Mouse (Mus musculus): ENCODE measurements around the gene Srd5a1. TPM values are rescaled to one million over a fixed set of nuclear protein-coding genes. Genes with fewer than 3 reads are reported as not detected.
"Not testable (repeated sequence)": the region's sequence is repeated elsewhere in the genome, so short reads cannot be mapped to it uniquely, and the experiment has no call there.

Gene Srd5a1
- polyA plus RNA-seq, 1 experiment from 2014 or later, result 6.8 TPM

- WGBS, result 83% methylated on average over 4 of the region's 4 CpGs
- ATAC-seq (replicated peaks; ENCODE audit: extremely low read depth, insufficient read depth, low FRiP score), result no peak
- Histone ChIP-seq H3K4me2 (ENCODE audit: low read depth, low read length) (no peak overlapping the region), H3K9ac (ENCODE audit: low read length) (no peak overlapping the region), H3K27me3 (ENCODE audit: control insufficient read depth, insufficient read depth, low read length) (no peaks in the 10 kb centered on the region), H3K27ac (ENCODE audit: low read length) (no peak overlapping the region), H3K9me3 (replicated peaks; ENCODE audit: control insufficient read depth, low read length) (no peaks in the 10 kb centered on the region), H3K4me1 (ENCODE audit: control insufficient read depth, insufficient read depth, low read length) (no peaks in the 10 kb centered on the region), H3K4me3 (ENCODE audit: low read length) (no peak overlapping the region), H3K36me3 (ENCODE audit: control insufficient read depth, insufficient read depth) (peaks cover 25% of the 10 kb centered on the region)
These were observed 29.3 kb upstream of the Srd5a1 start for GRCm38 (mm10) chr13:69640541-69640940.

GRCm38 (mm10) chr13:69640126-69640525 is 28.9 kb upstream of the Srd5a1 start:
- no peak for ATAC-seq (replicated peaks; ENCODE audit: extremely low read depth, insufficient read depth, low FRiP score)
- WGBS, result 91% methylated on average over 4 of the region's 4 CpGs
- H3K36me3 ChIP-seq (ENCODE audit: control insufficient read depth, insufficient read depth), result peaks cover 29% of the 10 kb centered on the region
- no peaks in the 10 kb centered on the region for H3K4me1 ChIP-seq (ENCODE audit: control insufficient read depth, insufficient read depth, low read length)
- H3K4me3 ChIP-seq (ENCODE audit: low read length), result no peak overlapping the region
- no peak overlapping the region for H3K4me2 ChIP-seq (ENCODE audit: low read depth, low read length)
- no peak overlapping the region for H3K9ac ChIP-seq (ENCODE audit: low read length)
- H3K27ac ChIP-seq (ENCODE audit: low read length), result no peak overlapping the region
- no peaks in the 10 kb centered on the region for H3K27me3 ChIP-seq (ENCODE audit: control insufficient read depth, insufficient read depth, low read length)
- H3K9me3 ChIP-seq (replicated peaks; ENCODE audit: control insufficient read depth, low read length), result no peaks in the 10 kb centered on the region

- H3K9me3 ChIP-seq (replicated peaks; ENCODE audit: control insufficient read depth, low read length), result no peaks in the 10 kb centered on the region
- H3K4me3 ChIP-seq (ENCODE audit: low read length), result no peak overlapping the region
- 90% methylated on average over 5 of the region's 5 CpGs for WGBS
- peaks cover 37% of the 10 kb centered on the region for H3K36me3 ChIP-seq (ENCODE audit: control insufficient read depth, insufficient read depth)
- no peaks in the 10 kb centered on the region for H3K27me3 ChIP-seq (ENCODE audit: control insufficient read depth, insufficient read depth, low read length)
- no peaks in the 10 kb centered on the region for H3K4me1 ChIP-seq (ENCODE audit: control insufficient read depth, insufficient read depth, low read length)
- no peak overlapping the region for H3K9ac ChIP-seq (ENCODE audit: low read length)
- no peak overlapping the region for H3K4me2 ChIP-seq (ENCODE audit: low read depth, low read length)
- ATAC-seq (replicated peaks; ENCODE audit: extremely low read depth, insufficient read depth, low FRiP score), result no peak
- H3K27ac ChIP-seq (ENCODE audit: low read length), result no peak overlapping the region
These were observed 28.0 kb upstream of the Srd5a1 start for GRCm38 (mm10) chr13:69639251-69639650.

- Histone ChIP-seq H3K4me2 (ENCODE audit: low read depth, low read length) (no peak overlapping the region), H3K27me3 (ENCODE audit: control insufficient read depth, insufficient read depth, low read length) (no peaks in the 10 kb centered on the region), H3K9me3 (replicated peaks; ENCODE audit: control insufficient read depth, low read length) (no peaks in the 10 kb centered on the region), H3K36me3 (ENCODE audit: control insufficient read depth, insufficient read depth) (peaks cover 48% of the 10 kb centered on the region), H3K4me3 (ENCODE audit: low read length) (no peak overlapping the region), H3K4me1 (ENCODE audit: control insufficient read depth, insufficient read depth, low read length) (no peaks in the 10 kb centered on the region), H3K9ac (ENCODE audit: low read length) (no peak overlapping the region), H3K27ac (ENCODE audit: low read length) (no peak overlapping the region)
- ATAC-seq (replicated peaks; ENCODE audit: extremely low read depth, insufficient read depth, low FRiP score), result no peak
- 87% methylated on average over 6 of the region's 6 CpGs for WGBS
These were observed 26.9 kb upstream of the Srd5a1 start for GRCm38 (mm10) chr13:69638108-69638626.

GRCm38 (mm10) chr13:69637657-69638056 is 26.4 kb upstream of the Srd5a1 start:
- Histone ChIP-seq H3K4me3 (ENCODE audit: low read length) (no peak overlapping the region), H3K9me3 (replicated peaks; ENCODE audit: control insufficient read depth, low read length) (no peaks in the 10 kb centered on the region), H3K27me3 (ENCODE audit: control insufficient read depth, insufficient read depth, low read length) (no peaks in the 10 kb centered on the region), H3K4me1 (ENCODE audit: control insufficient read depth, insufficient read depth, low read length) (no peaks in the 10 kb centered on the region), H3K9ac (ENCODE audit: low read length) (no peak overlapping the region), H3K27ac (ENCODE audit: low read length) (no peak overlapping the region), H3K36me3 (ENCODE audit: control insufficient read depth, insufficient read depth) (peaks cover 51% of the 10 kb centered on the region), H3K4me2 (ENCODE audit: low read depth, low read length) (no peak overlapping the region)
- no peak for ATAC-seq (replicated peaks; ENCODE audit: extremely low read depth, insufficient read depth, low FRiP score)
- WGBS, result 85% methylated on average over 9 of the region's 9 CpGs

- ATAC-seq (replicated peaks; ENCODE audit: extremely low read depth, insufficient read depth, low FRiP score), result no peak
- Histone ChIP-seq H3K9me3 (replicated peaks; ENCODE audit: control insufficient read depth, low read length) (no peaks in the 10 kb centered on the region), H3K4me3 (ENCODE audit: low read length) (no peak overlapping the region), H3K27ac (ENCODE audit: low read length) (no peak overlapping the region), H3K36me3 (ENCODE audit: control insufficient read depth, insufficient read depth) (peaks cover 57% of the 10 kb centered on the region), H3K4me1 (ENCODE audit: control insufficient read depth, insufficient read depth, low read length) (no peaks in the 10 kb centered on the region), H3K4me2 (ENCODE audit: low read depth, low read length) (no peak overlapping the region), H3K9ac (ENCODE audit: low read length) (no peak overlapping the region), H3K27me3 (ENCODE audit: control insufficient read depth, insufficient read depth, low read length) (no peaks in the 10 kb centered on the region)
- 82% methylated on average over 6 of the region's 6 CpGs for WGBS
These were observed 25.6 kb upstream of the Srd5a1 start for GRCm38 (mm10) chr13:69636816-69637215.

- WGBS, result 82% methylated on average over 3 of the region's 3 CpGs
- no peak for ATAC-seq (replicated peaks; ENCODE audit: extremely low read depth, insufficient read depth, low FRiP score)
- no peak overlapping the region for H3K9ac ChIP-seq (ENCODE audit: low read length)
- peaks cover 60% of the 10 kb centered on the region for H3K36me3 ChIP-seq (ENCODE audit: control insufficient read depth, insufficient read depth)
- no peaks in the 10 kb centered on the region for H3K4me1 ChIP-seq (ENCODE audit: control insufficient read depth, insufficient read depth, low read length)
- H3K27me3 ChIP-seq (ENCODE audit: control insufficient read depth, insufficient read depth, low read length), result no peaks in the 10 kb centered on the region
- H3K4me2 ChIP-seq (ENCODE audit: low read depth, low read length), result no peak overlapping the region
- H3K27ac ChIP-seq (ENCODE audit: low read length), result no peak overlapping the region
- no peaks in the 10 kb centered on the region for H3K9me3 ChIP-seq (replicated peaks; ENCODE audit: control insufficient read depth, low read length)
- H3K4me3 ChIP-seq (ENCODE audit: low read length), result no peak overlapping the region
These were observed 25.1 kb upstream of the Srd5a1 start for GRCm38 (mm10) chr13:69636375-69636774.

GRCm38 (mm10) chr13:69635836-69636235 is 24.6 kb upstream of the Srd5a1 start:
- H3K27ac ChIP-seq (ENCODE audit: low read length); H3K9me3 ChIP-seq (replicated peaks; ENCODE audit: control insufficient read depth, low read length); H3K27me3 ChIP-seq (ENCODE audit: control insufficient read depth, insufficient read depth, low read length); H3K4me1 ChIP-seq (ENCODE audit: control insufficient read depth, insufficient read depth, low read length); H3K4me3 ChIP-seq (ENCODE audit: low read length); H3K9ac ChIP-seq (ENCODE audit: low read length); ATAC-seq (replicated peaks; ENCODE audit: extremely low read depth, insufficient read depth, low FRiP score); H3K4me2 ChIP-seq (ENCODE audit: low read depth, low read length): not testable (repeated sequence)
- peaks cover 65% of the 10 kb centered on the region for H3K36me3 ChIP-seq (ENCODE audit: control insufficient read depth, insufficient read depth)
- 91% methylated on average over 7 of the region's 7 CpGs for WGBS

- Histone ChIP-seq H3K36me3 (ENCODE audit: control insufficient read depth, insufficient read depth) (peaks cover 74% of the 10 kb centered on the region), H3K27me3 (ENCODE audit: control insufficient read depth, insufficient read depth, low read length) (no peaks in the 10 kb centered on the region), H3K4me3 (ENCODE audit: low read length) (no peak overlapping the region), H3K9ac (ENCODE audit: low read length) (no peak overlapping the region), H3K4me2 (ENCODE audit: low read depth, low read length) (no peak overlapping the region), H3K9me3 (replicated peaks; ENCODE audit: control insufficient read depth, low read length) (no peaks in the 10 kb centered on the region), H3K27ac (ENCODE audit: low read length) (no peak overlapping the region), H3K4me1 (ENCODE audit: control insufficient read depth, insufficient read depth, low read length) (no peaks in the 10 kb centered on the region)
- 84% methylated on average over 2 of the region's 2 CpGs for WGBS
- ATAC-seq (replicated peaks; ENCODE audit: extremely low read depth, insufficient read depth, low FRiP score), result no peak
These were observed 22.7 kb upstream of the Srd5a1 start for GRCm38 (mm10) chr13:69633988-69634387.

Data from heart, embryonic 16.5 days (tissue).